Mouse (Mus musculus): ENCODE data around the gene Tex22.

Gene Tex22

DNA sequence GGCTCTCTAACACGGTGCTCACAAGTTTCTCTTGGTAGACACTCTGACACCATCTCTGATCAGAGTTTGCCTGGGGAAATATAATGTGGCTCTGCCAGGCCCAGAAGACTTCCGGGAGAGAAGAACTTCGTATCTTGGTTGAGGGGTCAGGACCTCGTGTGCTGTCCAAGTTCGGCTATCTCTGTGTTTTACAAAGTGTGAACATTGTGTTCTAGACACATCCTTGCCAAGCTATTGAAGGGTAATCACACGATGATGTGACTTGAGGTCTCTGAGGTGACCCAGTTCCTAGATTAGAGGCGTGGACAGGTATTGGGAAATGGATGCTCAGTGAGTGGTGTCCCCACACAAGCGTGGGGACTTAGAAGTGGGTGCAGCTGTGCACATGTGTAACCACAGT, 18.2 kb upstream of the Tex22 start:
- DNase-seq (ENCODE audit: low read depth, low spot score): no peak

DNA sequence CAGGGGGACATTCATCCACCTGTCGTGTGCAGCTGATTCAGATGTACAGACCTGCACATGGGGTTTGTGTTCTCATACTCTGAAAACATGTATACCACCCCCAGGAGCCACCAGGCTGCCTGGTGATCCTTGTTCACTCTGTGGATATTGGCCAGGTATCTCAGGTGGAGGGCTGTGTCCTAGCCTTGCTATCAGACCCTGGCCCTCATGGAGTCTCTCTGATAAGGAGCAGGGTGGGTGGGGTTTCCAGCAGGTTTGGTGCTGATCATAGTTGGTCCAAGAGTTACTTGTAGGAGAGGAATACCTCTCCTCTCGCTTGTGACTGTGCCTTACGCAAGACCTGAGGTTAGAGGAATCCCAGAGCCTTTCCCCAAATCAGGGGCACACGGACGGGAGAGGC, 14.1 kb upstream of the Tex22 start:
- DNase-seq (ENCODE audit: low read depth, low spot score): no peak

DNA sequence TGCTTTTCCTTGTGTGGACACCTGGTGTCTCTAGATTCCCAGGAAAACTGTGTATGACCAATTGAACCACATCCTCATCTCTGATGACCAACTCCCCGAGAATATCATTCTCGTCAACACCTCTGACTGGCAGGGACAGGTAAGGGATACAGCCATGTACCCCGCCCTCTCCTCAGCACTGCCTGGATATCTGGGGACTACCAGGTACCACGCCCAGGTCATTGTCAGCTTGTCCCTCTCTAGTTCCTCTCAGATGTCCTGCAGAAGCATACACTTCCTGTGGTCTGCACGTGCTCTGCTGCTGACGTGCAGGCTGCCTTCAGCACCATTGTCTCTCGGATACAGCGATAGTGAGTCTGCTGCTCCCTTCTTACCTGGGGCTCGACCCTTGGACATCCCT, 12.7 kb upstream of the Tex22 start:
- no peak for DNase-seq (ENCODE audit: low read depth, low spot score)

DNA sequence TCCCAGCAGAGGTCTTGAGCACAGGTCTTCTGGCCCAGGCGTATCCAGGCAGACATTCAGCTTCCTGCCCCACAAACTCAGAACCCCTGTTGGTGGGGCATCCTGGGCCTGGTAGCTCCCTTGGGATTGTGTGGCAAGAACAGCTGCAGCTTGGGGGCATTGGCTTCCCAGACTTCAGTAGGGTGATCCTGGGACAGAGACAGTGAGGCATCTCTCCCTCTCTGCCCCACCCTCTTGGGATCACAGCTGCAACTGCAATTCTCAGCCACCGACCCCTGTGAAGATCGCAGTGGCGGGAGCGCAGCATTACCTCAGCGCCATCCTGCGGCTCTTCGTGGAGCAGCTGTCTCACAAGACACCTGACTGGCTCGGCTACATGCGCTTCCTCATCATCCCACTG, 12.1 kb upstream of the Tex22 start:
- no peak for DNase-seq (ENCODE audit: low read depth, low spot score)

DNA sequence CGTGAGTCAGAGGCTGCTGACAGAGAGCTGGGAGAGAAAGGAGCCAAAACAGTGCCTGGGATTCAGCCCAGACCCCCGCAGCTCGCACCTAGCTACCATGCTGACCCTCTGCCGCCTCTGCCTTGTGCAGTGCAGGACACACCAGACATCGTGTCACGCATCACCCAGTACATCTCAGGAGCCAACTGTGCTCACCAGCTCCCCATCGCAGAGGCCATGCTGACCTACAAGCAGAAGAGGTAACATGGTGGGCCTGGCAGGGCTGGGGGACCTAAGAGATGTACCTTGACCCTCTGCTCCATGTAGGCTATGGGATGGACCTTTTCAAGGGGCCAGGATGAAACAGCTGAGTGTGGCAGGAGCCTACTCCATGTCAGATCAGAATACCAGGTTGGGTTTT, 10.6 kb upstream of the Tex22 start:
- DNase-seq (ENCODE audit: low read depth, low spot score): no peak

DNA sequence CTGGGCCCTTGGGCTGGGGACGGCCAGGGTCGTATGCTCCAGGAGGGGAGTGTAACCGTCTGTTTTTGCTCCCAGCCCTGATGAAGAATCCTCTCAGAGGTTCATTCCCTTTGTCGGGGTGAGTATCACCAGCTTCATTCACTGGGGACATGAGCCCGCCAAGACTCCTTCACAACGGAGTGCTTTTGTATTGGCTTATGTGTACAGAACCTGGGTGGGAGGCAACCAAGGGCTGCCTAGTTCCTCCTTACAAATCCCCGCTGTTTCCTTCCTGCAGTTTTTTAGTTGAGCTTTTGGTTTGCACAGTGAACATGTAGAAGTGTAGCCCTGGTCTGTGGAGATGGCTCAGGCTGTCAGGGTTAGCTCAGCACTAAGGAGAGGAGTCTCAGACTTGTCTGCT, 6.3 kb upstream of the Tex22 start:
- no peak for DNase-seq (ENCODE audit: low read depth, low spot score)

DNA sequence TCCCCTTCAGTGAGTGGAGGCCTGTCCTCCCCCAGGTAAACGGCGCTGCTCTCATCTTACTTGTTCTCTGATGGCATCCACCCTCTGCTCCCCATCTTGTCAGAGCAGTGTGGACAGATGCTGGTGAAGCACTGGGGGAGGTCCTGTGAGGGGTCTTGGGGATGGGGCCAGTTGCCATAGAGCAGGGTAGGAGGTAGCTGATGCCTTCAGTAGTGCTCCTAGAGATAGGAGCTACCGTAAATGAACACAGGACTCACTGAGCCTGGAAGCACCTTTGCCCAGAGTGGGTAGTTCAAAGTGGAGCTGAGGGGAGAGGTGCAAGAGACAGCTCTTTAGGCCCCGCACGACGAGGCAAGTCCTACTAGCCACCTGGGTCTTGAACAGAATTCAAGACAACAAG, 4.9 kb upstream of the Tex22 start:
- DNase-seq (ENCODE audit: low read depth, low spot score): no peak

DNA sequence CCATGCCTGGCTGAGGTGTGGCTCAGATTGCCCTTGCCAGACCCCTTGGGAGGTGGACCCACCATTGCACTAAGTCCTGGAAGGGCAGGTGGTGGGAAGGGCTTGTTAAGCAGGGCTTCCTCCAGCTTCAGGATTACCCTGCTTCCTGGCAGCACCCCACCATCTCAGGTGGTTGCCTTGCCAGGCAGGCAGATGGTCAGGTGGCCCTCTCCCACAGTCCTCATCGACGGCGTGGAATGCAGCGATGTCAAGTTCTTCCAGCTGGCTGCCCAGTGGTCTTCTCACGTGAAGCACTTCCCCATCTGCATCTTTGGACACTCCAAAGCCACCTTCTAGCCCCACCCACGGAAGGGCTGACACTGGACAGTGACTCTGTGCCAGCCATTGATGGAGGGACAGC, 3.0 kb upstream of the Tex22 start:
- DNase-seq (ENCODE audit: low read depth, low spot score): peak; percentile 56

DNA sequence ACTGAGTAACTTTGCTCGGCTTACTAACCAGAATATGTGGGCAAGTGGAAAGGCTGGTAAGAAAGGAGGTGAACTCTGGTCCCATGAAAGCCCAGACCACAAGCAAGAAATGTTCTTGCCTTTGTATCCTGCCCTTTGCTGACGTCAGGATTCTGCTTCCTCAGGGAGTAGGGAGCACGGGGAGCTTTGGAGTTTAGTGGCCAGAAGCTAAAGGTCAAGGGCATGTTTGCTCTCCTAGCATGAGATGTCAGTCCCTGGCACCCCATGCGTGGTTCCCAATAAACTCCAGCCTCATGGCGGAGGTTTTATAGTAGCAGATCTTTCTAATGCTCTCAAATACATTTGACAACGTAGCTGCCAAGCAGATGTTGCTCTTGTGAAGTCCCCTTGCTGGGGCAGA, 2.5 kb upstream of the Tex22 start:
- DNase-seq (ENCODE audit: low read depth, low spot score): no peak

DNA sequence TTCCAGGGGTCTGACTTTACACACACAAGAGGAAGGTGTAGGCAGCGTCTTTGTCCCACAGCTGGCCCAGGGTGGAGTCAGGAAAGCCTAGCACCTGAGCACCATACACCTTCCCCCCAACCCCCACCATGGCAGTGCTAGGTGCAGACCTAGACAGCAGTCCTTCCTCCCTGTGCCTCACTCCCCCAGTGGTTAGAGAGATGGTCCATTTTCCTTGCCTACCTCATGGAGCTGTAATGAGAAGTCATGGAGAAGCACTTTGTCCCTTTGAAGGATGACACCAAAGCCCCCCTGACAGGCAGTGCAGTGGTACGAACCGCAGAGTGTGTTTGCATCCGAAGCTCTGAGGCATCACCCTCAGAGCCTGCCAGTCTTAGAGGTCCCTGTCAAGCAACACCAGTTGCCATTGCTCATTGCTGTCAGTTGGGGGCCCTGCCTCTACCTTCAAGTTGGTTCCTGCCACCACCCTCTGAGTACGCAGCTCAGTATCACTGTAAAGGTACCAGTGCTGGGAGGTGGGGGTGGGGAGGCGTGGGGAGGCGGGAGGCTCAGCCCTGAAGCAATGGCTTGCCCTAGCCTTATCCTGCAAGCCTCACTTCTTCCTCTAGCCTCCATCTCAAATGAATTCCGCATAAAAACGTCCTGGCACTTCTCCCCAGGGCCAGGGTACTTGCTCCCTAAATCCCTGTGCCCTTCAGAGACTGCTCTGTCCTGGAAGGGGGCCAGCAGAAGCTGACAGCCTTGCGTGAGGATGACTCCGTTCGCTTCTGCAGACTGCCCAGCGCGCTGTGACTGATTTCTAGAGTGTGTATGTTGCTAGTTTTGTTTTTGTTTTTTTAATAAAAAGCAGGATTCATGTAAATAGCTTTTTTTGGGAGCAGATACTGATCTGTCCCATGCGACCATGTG, 628 bp upstream of the Tex22 start:
- DNase-seq (ENCODE audit: low read depth, low spot score): peak; percentile 69

DNA sequence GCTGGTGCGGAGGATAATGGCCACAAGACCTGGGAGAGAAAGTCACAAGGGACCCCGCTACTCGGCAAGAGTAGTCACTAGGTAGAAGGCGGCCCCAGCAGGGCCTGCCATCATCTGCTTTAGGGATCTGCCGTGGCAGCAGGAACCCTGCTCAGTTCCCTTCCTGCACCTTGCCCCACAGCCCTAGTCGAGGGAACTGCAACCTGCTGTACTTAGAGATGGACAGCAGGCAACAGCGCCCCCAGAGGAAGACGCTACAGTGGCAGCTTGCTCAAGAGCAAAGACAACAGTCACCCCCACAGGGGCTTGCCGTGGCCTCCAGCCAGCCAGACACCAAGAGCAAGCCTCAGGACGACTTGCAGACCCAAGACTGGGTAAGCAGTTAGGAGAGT, 757 bp downstream of the Tex22 start:
- DNase-seq (ENCODE audit: low read depth, low spot score): peak; percentile 96

DNA sequence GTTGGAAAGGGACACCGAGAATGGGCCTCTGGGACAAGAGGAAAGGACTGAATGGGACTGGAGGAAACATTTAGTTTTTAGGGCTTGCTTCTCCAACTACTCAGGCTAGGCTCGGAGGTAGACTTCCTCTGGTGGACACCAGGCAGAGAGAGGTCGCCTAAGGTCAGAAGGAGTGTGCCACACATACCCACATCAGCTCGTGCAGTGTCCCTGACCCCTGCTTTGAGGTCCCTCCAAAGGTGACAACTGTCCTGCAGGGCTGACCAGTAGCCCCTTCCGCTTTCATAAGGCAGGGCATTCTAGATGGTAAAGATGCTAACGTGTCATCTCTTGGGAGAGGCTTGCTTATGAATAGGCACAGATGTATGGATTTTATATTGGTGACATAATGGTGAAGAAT, 1.2 kb downstream of the Tex22 start:
- DNase-seq (ENCODE audit: low read depth, low spot score): no peak

DNA sequence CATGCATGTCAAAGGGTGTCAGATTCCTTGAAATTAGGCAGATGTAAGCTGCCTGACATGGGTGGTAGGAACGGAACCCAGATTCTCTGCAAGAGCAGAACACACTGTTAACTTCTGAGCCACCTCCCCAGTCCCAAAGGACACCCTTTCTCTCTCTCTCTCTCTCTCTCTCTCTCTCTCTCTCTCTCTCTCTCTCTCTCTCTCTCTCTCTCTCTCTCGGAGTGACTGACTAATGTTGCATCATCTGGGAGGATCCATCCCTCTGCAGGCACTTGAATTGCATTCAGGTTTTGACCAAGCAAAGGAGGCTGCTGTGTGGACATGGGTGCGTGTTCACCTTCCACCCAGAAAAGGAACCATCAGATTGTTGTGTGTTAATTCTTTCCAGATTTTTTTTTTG, 13.0 kb downstream of the Tex22 start:
- DNase-seq (ENCODE audit: low read depth, low spot score): no peak

DNA sequence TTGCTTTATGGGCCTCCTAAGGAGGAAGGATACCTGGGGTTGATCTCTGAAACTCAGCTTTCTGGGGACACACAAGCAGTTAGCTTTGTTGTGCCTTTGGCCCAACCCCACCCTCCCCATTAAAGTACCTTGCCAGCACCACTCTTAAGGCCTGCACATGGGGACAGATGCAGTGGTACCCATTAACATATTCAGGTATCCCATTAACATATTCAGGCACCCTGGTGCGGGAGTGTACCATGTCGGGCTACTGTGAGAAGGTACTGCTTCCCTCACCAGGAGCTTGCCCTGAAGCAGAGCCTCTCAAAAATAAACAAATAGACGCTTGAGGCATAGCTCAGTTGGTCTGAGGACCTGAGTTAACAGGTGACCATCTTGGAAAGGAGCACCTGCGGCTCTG, 13.7 kb downstream of the Tex22 start:
- no peak for DNase-seq (ENCODE audit: low read depth, low spot score)

DNA sequence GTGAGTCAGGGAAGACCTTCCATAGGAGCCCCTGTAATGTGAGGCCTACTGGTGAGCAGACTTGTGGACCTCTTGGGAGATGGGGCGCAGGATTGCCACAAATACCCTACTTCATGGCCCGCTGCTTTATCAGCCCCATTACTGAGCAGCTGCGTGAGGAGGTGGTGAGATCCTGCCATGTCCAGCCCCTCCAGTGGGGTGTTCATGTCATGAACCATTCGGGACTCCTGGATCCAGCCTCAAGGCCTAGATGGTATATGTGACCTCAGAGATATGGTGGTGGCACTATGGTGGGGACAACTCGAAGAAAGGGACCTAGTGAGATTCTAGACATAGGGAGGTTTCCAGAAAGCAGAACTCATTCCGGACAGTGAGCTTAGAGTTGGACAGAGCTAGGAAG, 14.8 kb downstream of the Tex22 start:
- DNase-seq (ENCODE audit: low read depth, low spot score): no peak

DNA sequence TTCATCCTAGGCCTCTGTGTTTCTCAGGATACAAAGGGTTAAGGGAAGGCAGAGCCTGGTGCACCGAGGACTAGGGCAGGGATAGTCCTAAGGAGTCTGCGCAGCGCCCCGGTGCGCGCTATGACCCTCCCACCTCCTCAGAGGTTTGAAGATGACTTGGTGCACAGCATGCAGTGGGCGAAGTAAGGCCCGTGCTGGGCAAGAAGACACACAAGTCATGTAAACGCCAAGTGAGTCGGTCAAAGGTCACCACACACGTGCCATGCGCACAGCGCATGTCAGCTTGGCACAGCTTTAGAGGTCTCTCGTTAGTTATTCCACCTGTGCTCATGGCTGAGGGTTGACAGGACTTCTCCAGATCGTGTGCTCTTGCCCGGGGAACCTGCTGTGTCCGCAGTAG, 15.8 kb downstream of the Tex22 start:
- no peak for DNase-seq (ENCODE audit: low read depth, low spot score)

DNA sequence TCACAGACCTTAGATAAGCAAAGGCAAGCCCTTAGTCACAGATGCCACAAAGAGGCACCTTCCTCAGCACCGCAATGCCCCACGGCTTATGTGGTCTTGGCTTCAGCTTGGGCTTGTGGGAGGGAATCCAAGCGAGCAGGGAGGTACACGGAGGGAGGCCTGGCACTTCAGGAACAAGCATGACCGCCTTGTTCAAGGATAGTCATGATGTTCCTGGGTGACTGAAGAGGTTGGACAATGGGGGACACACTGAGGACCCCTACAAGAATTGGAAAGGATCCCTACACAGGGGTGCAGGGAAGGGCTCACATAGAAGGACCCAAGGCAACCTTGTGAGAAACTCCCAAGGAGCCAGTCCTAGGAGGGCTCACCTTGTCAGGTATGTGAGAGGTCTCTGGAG, 22.7 kb downstream of the Tex22 start:
- no peak for DNase-seq (ENCODE audit: low read depth, low spot score)

DNA sequence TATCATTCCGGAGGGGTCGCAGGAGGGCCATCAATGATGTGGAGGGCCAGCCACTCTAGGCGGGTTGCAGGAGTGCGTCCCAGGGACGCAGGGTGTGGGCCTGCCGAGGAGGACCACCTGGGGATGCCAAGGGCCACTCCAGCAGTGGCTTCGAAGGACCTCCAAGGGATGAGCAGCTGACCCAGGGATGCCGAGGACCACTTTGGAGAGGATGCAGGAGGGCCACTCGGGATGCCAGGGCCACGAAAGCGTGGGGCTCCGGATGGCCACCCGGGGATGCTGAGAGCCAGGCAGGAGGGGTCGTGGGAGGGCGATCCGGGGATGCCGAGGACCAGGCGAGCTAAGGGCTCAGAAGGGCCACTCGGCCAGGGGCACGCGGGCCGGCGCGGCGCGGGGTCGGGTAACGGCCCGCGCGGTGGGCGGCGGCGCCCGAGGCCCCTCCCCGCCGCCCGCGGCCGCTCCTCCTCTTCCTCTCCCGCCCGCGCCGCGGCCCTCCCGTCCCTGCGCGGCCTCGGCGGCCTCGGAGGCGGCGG, 23.5 kb downstream of the Tex22 start, which contains the start of gene Mta1:
TSS of gene Mta1 (plus strand) at position 530 of the 533 bp plus-strand sequence.
- peak; percentile 59 for DNase-seq (ENCODE audit: low read depth, low spot score)

DNA sequence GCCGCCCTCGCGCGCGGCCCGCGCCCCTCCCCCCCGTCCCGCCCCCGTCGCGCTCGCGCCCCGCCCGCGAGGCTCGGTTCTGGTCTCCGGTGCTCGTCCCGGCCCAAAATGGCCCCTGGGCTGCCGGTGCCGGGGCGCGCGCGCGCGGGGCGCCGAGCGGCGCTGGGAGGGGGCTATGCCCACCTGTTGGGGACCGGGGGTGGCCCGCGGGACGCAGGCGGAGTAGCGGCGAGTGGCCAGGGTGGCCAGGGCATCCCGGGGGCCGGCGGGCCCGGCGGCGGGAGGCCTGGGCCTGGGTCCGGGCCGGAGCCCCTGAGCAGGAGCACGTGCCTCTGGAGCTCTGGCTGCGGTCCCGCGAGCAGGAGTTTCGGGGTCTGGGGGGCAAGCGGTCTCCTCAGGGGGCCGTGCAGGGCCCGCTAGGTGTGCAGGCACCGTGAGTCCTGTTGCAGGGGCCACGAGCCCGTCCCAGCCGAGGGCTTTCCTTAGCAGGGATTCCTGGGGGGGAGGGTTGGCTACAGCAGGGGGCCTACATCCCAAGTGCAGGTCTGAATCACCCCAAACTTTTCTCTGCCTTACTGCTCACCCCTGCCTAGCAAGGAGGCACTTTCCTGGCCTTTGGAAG, 24.3 kb downstream of the Tex22 start:
- no peak for DNase-seq (ENCODE audit: low read depth, low spot score)

DNA sequence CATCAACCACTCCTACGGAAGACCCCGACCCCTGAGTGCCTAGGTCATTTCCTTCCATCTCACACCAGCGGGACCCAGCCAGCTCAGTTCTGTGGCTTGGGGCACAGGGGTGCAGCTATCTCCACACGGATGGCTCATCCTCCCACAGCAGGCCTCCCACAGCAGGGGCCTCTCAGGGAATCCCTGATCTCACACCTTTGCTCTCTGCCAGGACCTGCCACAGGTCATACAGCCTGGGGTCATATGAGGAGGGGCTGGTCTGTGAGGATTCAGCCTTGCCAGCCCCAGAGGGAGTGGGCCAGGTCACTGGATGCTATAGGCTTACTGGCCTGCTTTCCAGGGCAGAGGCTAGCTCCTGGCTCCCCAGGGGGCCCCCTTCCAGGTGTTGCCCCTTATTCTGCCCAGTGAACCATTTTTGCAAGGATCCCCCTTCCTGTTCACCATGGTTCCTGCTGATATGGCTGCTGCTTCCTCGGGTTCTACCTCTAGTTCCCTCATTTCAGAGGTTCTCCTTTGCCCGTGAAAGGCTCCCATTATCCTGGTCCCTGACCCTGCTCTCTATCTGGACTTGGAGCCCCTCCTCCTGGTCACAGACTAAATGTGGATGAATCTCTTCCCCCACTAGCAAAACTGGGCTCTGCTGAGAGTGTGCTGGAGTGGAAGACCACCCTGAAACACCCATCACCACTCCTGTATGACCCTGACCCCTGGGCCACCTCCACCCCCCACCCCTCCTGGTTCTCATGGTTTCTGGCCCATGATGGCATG, 25.4 kb downstream of the Tex22 start:
- DNase-seq (ENCODE audit: low read depth, low spot score): no peak

DNA sequence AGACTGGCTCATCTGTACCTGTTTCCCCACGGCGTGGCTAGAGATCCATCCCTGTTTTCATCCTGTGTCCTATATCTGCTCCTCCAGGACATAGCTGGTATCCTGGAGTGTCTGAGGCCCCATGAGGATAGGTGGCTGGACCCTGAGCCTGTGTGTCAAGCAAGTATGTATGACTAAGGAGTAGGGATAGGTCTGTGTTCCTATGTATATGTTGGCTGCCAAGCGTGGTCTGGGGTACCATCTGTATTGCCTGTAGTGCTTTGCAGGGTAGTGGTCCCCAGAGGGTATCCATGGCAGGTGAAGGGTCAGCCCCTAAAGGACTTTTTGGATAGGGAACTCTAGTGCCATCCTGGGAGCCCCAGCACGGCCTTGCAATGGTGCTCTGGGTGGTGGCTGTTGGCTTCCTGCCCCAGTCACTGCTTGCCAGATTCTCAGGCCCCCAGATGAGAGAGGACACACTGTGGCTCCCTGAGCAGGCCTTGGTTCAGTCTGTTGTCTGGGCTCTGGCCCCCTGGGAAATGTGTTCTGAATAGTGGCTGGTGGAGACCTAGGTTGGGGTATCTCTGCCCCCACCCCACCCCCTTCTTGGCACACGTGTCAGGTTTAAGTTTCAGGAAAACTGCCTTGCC, 26.3 kb downstream of the Tex22 start:
- peak; percentile 61 for DNase-seq (ENCODE audit: low read depth, low spot score)

Measured in brain, adult 2 months (tissue).